Mouse (Mus musculus) Muller cell, postnatal 12 days (primary cell): ENCODE results near the gene Alkbh7.

Source experiments
- DNase-seq: peaks from one replicate; pipeline ENCODE4 v3.0.0-alpha.2; 2015; ENCODE audit errors: inconsistent ontology term

The Alkbh7 gene

GRCm38 (mm10) chr17:56986105-56986805, 10.9 kb upstream of the Alkbh7 start:
- DNase-seq: no peak

DNA sequence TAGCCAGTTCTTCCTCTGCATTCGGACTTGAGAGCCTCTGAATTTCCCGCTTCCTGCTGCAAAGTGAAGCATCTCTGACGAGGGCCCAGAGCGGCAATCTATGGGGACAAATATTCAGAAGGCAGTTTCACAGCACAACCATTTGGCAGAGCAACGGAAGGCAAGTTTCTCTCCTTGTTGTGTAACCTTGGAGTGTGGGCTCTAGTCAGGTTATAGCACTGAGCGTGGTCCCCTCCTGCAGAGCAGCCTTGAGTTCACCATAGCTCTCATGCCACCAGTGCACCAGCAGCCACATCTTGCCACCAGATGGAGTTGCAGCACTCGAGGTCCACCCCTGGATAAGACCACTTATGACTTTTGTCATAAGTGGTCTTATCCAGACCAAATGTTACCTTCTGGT, 8.7 kb upstream of the Alkbh7 start:
- DNase-seq: no peak

GRCm38 (mm10) chr17:56988921-56989430, 8.2 kb upstream of the Alkbh7 start:
- DNase-seq: no peak

- DNase-seq: no peak
These were observed 7.5 kb upstream of the Alkbh7 start for GRCm38 (mm10) chr17:56989467-56990114.

DNA sequence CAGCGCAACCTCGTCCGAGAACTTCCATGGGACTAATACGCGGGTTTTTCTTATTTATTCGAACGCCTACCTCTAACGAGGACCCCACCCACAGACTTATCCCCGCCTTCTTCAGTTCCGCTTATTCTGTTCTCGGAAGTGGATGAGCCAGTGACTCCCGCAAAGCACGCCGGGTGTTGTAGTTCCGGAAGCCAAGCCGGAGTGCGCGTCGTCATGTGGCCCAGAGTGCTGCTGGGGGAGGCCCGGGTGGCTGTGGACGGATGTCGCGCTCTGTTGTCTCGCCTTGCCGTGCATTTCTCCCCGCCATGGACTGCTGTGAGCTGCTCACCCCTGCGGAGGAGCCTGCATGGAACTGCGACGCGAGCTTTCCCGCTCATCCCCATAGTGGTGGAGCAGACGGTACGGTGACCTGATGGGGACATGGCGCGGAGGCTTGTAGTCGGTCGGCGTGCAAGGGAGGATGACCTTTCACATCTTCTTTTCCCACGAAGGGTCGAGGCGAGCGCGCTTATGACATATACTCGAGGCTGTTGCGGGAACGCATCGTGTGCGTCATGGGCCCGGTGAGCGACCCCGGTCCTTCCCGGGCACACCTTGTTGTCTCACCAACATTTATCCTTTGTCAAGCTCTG, 6.9 kb upstream of the Alkbh7 start, which contains the start of gene Clpp:
TSS of gene Clpp (plus strand) at position 191 of the 632 bp plus-strand sequence.
- DNase-seq: peak; percentile 95

DNA sequence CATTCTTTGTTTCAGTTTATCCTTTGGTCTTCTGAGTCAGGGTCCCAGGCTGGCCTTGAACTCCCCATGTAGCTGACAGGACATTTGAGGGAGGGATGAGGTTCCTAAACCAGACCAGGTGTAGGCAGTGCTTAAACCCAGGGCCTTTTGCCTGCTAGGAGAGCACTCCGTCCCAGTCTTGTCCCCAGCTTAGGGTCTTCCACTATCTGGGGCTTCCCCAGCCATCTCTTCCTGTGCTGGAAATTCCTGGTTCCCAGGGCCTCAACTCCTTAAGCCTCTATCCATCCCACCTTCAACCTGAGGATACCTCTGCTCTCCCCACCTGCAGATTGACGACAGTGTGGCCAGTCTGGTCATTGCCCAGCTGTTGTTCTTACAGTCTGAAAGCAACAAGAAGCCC, 6.2 kb upstream of the Alkbh7 start:
- DNase-seq: no peak

- DNase-seq: no peak
These were observed 2.1 kb upstream of the Alkbh7 start for GRCm38 (mm10) chr17:56995046-56995445.

GRCm38 (mm10) chr17:56996506-56996905, 633 bp upstream of the Alkbh7 start:
- DNase-seq: no peak

- no peak for DNase-seq
These were observed 2.3 kb downstream of the Alkbh7 start for GRCm38 (mm10) chr17:56999414-56999813.

DNA sequence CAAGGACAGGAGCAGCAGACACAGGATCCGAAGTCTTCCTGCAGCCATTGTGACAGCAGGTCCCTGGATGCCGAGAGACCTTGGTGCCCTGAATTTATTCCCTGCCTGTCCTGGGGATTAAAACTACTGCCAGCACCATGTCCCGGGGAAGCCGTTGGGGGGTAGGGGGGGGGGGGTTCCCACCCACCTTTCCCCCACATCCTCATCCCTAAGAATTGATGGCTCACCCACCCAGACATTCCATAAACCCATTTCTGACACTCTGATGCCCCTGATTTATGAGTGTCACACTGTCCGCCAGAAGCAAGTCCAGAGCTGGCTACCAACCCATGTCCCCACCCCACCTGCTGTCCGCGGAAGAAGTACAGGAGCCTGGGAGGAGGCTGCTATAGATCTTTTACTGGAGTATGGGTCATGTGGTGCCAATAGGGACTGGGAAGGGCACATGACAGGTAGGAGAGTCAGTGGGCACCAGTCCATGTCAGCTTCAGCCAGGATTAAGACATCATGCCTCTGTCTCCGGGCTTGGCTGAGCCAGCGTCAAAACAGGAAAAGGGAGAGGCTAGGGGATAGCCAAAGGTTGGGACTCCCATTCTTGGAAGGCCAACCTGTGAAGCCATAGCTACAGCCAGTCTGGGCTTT, 3.0 kb downstream of the Alkbh7 start, which contains the start of gene Pspn:
TSS of gene Pspn (minus strand) at position 51 of the 642 bp plus-strand sequence.
- DNase-seq: no peak

DNA sequence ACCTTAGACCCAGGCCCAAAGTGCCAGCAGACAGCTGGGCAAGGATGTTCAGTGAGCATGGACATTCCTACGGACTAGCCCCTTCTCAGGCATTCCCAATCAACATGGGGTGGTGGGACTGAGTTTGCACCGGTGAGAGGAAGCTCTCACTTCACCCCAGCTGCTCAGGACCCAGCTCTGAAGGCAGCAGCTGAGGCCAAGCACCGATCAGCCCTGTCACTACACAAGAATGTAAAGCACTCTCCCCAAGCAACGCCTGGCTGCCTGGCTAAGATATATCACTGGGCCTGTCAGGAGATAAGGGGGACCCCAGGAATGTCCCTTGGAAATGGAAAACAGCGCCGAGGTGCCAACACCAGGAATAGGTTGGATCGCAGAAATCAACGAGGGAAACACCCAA, 4.1 kb downstream of the Alkbh7 start:
- no peak for DNase-seq

- DNase-seq: no peak
These were observed 6.9 kb downstream of the Alkbh7 start for GRCm38 (mm10) chr17:57003994-57004393.

- DNase-seq: no peak
These were observed 10.2 kb downstream of the Alkbh7 start for GRCm38 (mm10) chr17:57007137-57007905.

GRCm38 (mm10) chr17:57010911-57011235, 13.7 kb downstream of the Alkbh7 start:
- DNase-seq: no peak

DNA sequence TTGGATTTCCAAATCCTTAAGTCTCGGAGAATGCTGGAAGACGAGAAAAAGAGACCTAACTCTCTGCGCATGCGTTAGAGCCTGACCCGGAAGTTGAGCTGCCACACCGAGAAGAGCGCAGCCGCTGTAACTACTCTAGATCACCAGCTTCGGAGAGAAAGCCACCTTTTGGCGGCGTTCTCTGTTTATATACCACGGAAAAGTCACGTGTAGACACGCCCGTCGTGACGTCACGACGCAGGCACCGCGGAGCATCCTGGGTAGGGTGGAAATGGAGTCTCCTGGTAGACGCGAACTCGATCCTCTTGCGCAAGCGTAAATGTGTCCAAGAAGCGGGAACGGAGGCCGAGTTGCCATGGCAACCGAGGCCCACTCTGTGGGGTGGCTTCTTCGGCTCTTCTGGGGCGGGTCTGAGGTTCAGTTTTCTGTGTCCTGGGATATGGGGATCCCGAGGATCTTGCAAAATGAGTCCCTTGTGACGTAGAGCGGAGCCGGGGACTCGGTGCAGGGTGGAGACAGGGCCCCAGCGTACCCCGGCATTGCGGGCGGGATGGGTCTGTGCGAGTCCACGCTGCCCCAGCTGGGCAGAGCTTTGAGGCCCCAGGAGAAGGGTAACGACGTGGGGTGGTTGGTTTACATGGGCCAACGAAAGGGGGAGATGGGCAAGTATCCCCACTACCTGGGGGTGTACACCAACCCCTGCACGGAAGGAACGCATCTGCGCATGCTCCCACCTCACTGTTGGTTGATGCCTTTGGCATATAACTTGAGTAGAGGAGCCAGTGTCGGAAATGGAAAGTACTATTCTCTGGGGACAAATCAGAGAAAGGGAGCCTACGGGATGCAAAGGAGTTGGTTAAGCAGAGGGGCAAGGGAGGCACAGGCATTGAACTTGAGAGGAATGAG, 14.3 kb downstream of the Alkbh7 start, which contains the start of the genes Gtf2f1 and Gm17949:
TSS of gene Gtf2f1 (minus strand) at position 53 of the 906 bp plus-strand sequence.
TSS of gene Gm17949 (plus strand) at position 234 of the 906 bp plus-strand sequence.
- peak; percentile 98 for DNase-seq

- no peak for DNase-seq
These were observed 15.2 kb downstream of the Alkbh7 start for GRCm38 (mm10) chr17:57012245-57012795.

DNA sequence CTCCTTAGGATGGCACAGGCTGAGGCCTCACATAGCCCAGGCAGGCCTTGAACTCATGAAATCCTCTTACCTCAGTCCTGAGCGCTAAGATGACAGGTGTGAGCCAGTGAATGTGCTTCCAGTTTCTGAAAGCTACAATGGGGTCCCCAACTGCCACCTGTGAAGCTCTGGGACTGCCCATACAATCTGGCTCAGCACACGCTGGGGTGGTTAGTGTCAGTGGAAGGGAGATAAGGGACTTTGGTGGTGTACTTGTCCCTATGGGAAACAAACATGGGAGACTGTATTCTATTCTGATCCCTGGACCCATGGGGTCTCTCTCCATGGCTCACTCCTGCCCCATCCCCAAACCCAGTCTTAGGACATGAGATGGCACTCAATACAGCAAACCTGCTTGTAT, 22.6 kb downstream of the Alkbh7 start:
- no peak for DNase-seq

DNA sequence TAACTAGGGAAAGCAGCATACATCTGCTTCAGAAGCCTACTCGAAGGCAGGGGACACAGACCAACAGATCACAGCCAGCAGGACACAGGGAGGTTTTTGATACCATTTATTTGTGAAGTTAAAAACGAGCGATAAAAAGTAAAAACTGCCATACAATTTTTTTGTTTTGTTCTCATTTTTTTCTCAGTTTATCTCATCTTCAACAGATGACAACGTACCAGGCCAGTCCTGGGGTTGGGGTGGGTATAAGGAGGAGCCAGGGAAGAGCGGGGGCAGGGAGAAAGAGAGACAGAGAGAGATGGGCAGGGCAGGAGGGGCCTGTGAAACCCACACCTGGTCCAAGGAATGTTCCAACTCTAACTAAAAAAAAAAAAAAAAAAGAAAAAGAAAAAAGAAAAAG, 23.8 kb downstream of the Alkbh7 start:
- no peak for DNase-seq

DNA sequence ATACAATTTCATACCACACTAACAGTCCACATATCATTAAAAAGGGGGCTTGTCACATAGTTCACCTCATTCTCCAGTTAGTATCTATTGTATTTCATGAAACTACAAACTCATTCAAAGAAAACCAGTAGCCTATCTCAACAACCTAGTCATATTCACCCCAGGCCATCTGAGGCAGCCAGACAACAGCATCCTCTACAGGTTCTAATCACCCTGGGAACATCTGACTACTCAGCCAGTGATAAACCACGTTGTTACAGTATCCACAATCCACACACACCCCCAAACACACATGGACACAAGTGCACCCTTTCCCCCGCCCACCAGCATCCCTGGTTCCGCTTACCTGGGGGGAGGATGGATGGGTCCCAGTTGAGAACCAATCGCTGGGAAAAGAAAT, 30.3 kb downstream of the Alkbh7 start:
- DNase-seq: no peak

- DNase-seq: peak; percentile 23
These were observed 32.6 kb downstream of the Alkbh7 start for GRCm38 (mm10) chr17:57029691-57030090.
